Comparison of ENCODE assay signal across 11 mouse cellular contexts in the genomic region with DNA sequence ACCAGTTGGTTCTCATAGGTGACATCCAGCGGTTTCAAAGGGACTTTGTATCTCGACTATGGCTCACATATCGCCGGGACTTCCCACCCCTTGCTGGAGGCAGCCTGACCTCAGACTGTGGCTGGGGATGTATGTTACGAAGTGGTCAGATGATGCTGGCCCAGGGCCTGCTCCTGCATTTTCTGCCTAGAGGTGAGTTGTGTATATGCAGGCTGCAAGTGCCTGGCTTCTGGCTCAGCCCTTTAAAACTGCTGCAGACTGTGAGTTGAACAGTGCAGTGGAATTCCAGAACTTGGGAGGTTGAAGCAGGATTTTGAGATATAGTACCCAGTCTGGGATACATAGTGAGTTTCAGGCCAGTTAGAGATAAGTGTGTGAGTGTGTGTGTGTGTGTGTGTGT. TPM values are rescaled to one million over a fixed set of nuclear protein-coding genes. Genes with fewer than 3 reads are reported as not detected.
DNase-seq lines count a peak whose midpoint lies in the region; ATAC-seq and TF ChIP-seq lines count a peak whose summit lies in the region.
"Had no signal": no experiment of that assay in that cellular context is flagged by ENCODE, and none has a peak within 500 bp of the region (broad histone marks: within the 10 kb centered on the region; RNA-seq: fewer than 3 reads in every experiment).

No protein-coding gene starts in this region.

- ATAC-seq in heart, embryonic 14.5 days (ENCODE audit: insufficient number of reproducible peaks, insufficient read depth, low FRiP score, low read depth): no peak
- ATAC-seq in midbrain, embryonic 13.5 days: no peak
- ATAC-seq in midbrain, embryonic 15.5 days (replicated peaks): no peak
- no peak for ATAC-seq in limb, embryonic 13.5 days (ENCODE audit: low FRiP score, low read depth)
- no peak for ATAC-seq in erythroid progenitor cell, adult 5-6 weeks (replicated peaks; ENCODE audit: low FRiP score, poor library complexity, severe bottlenecking)

- no peak overlapping the region; a peak in 1 of 4 replicates for H3K27ac ChIP-seq in heart, embryonic 14.5 days (replicated peaks in 1 of 2; ENCODE audit: control insufficient read depth in 1 of 2, insufficient read depth in 1 of 2, low read depth in 2 of 2, low read length in 2 of 2)
- H3K27ac ChIP-seq in midbrain, embryonic 13.5 days: no peak overlapping the region
- H3K27ac ChIP-seq in midbrain, embryonic 15.5 days: no peak overlapping the region
- H3K27ac ChIP-seq in limb, embryonic 13.5 days: no peak overlapping the region
- no peak overlapping the region for H3K27ac ChIP-seq in layer of hippocampus, adult 2 months

- peak overlapping the region in 1 of 2 experiments; percentile 86; a peak in 1 of 4 replicates for H3K4me3 ChIP-seq in heart, embryonic 14.5 days (ENCODE audit: control insufficient read depth in 1 of 2, insufficient read depth in 1 of 2, low read depth in 1 of 2, low read length in 2 of 2)
- H3K4me3 ChIP-seq in midbrain, embryonic 13.5 days (replicated peaks): 0 out of 2 replicates have a peak overlapping the region, but pooled peaks have one; percentile 0
- H3K4me3 ChIP-seq in midbrain, embryonic 15.5 days: no peak overlapping the region
- H3K4me3 ChIP-seq in limb, embryonic 13.5 days: 0 out of 2 replicates have a peak overlapping the region, but pooled peaks have one; percentile 87
- no peak overlapping the region; the same call in 1 of the 2 replicates for H3K4me3 ChIP-seq in layer of hippocampus, adult 2 months

- H3K9ac ChIP-seq in heart, embryonic 14.5 days (ENCODE audit: low read length): peak overlapping the region; percentile 91; the same call in 1 of the 2 replicates
- H3K9ac ChIP-seq in midbrain, embryonic 13.5 days (replicated peaks): no peak overlapping the region; the same call in 1 of the 2 replicates
- no peak overlapping the region for H3K9ac ChIP-seq in midbrain, embryonic 15.5 days
- H3K9ac ChIP-seq in limb, embryonic 13.5 days: peak overlapping the region; percentile 15; the same call in 1 of the 2 replicates

- H3K4me2 ChIP-seq in heart, embryonic 14.5 days (ENCODE audit: low read length): peak overlapping the region; percentile 70
- H3K4me2 ChIP-seq in midbrain, embryonic 13.5 days (replicated peaks): peak overlapping the region; percentile 93
- no peak overlapping the region; the same call in 1 of the 2 replicates for H3K4me2 ChIP-seq in midbrain, embryonic 15.5 days
- no peak overlapping the region; the same call in 1 of the 2 replicates for H3K4me2 ChIP-seq in limb, embryonic 13.5 days (replicated peaks)

- H3K9me3 ChIP-seq in heart, embryonic 14.5 days (ENCODE audit: control insufficient read depth, low read length): no peaks in the 10 kb centered on the region
- no peaks in the 10 kb centered on the region for H3K9me3 ChIP-seq in midbrain, embryonic 13.5 days
- no peaks in the 10 kb centered on the region for H3K9me3 ChIP-seq in midbrain, embryonic 15.5 days
- H3K9me3 ChIP-seq in limb, embryonic 13.5 days: no peaks in the 10 kb centered on the region

- H3K4me1 ChIP-seq in heart, embryonic 14.5 days (ENCODE audit: control insufficient read depth in 2 of 2, insufficient read depth in 2 of 2, low read length in 2 of 2): peaks cover 7 to 24% of the 10 kb centered on the region in 2 experiments
- peaks cover 25% of the 10 kb centered on the region for H3K4me1 ChIP-seq in midbrain, embryonic 13.5 days (replicated peaks)
- H3K4me1 ChIP-seq in midbrain, embryonic 15.5 days: peaks cover 21% of the 10 kb centered on the region
- peaks cover 23% of the 10 kb centered on the region for H3K4me1 ChIP-seq in limb, embryonic 13.5 days

- TF ChIP-seq CTCF in layer of hippocampus, adult 2 months (conservative IDR thresholded peaks at IDR 0.05): no peak; the same call in 1 of the 2 replicates

- peaks cover 55% of the 10 kb centered on the region for H3K36me3 ChIP-seq in heart, embryonic 14.5 days (ENCODE audit: control insufficient read depth, insufficient read depth, low read length)
- H3K36me3 ChIP-seq in midbrain, embryonic 13.5 days: peaks cover 49% of the 10 kb centered on the region
- peaks cover 20% of the 10 kb centered on the region for H3K36me3 ChIP-seq in midbrain, embryonic 15.5 days (replicated peaks)
- peaks cover 47% of the 10 kb centered on the region for H3K36me3 ChIP-seq in limb, embryonic 13.5 days

- 57% methylated on average over 5 of the region's 5 CpGs for WGBS in heart, embryonic 14.5 days
- 89% methylated on average over 5 of the region's 5 CpGs for WGBS in midbrain, embryonic 13.5 days
- 89% methylated on average over 5 of the region's 5 CpGs for WGBS in midbrain, embryonic 15.5 days
- 89% methylated on average over 5 of the region's 5 CpGs for WGBS in limb, embryonic 13.5 days

- no peak for DNase-seq in heart, postnatal 4 days
- DNase-seq in thymus, adult 18-20 months: no peak
- DNase-seq in layer of hippocampus, adult 2 months (ENCODE audit: low spot score in 2 of 2): no peak
- DNase-seq: cerebellum, adult 11 months; gastrocnemius, postnatal 36 days; thymus, postnatal 14 days had no signal

- no peaks in the 10 kb centered on the region for H3K27me3 ChIP-seq in heart, embryonic 14.5 days (ENCODE audit: control insufficient read depth, insufficient read depth, low read length)
- H3K27me3 ChIP-seq in midbrain, embryonic 13.5 days: no peaks in the 10 kb centered on the region
- no peaks in the 10 kb centered on the region for H3K27me3 ChIP-seq in midbrain, embryonic 15.5 days (replicated peaks)
- H3K27me3 ChIP-seq in limb, embryonic 13.5 days: no peaks in the 10 kb centered on the region

RNA-seq across cellular contexts. Expression of a gene that starts 1.8 kb away (rescaled TPM):
- 47.2 and 51.4 TPM in 2 replicates for polyA plus RNA-seq in heart, embryonic 14.5 days (2014; fragmentation: Nextera tagmentation; extraction: Ambion mirVana)
- 10 to 100 TPM; 53.1 to 59.1 TPM for total RNA-seq in heart, postnatal 4 days (2021)
- 55.3 and 57.8 TPM in 2 replicates for polyA plus RNA-seq in midbrain, embryonic 13.5 days (2015; fragmentation: Nextera tagmentation; extraction: Ambion mirVana)
- polyA plus RNA-seq in midbrain, embryonic 15.5 days (2015; fragmentation: Nextera tagmentation; extraction: Ambion mirVana): 54.7 and 55.7 TPM in 2 replicates
- 31.4 and 32.8 TPM in 2 replicates for polyA plus RNA-seq in limb, embryonic 13.5 days (2015; fragmentation: Nextera tagmentation; extraction: Ambion mirVana)
- total RNA-seq in layer of hippocampus, adult 2 months (2021): 10 to 100 TPM; 39.8 to 40.2 TPM
- total RNA-seq in erythroid progenitor cell, adult 5-6 weeks (2015; ENCODE audit: low replicate concordance): 49.4 and 49.5 TPM in 2 replicates
- total RNA-seq in erythroid progenitor cell, adult 5-6 weeks (2017; ENCODE audit: low replicate concordance): 73.9 and 162 TPM in 2 replicates

RNA-seq across cellular contexts. Expression of a gene that starts 18.6 kb away (rescaled TPM):
- 0.18 and 0.26 TPM in 2 replicates for polyA plus RNA-seq in heart, embryonic 14.5 days (2014; fragmentation: Nextera tagmentation; extraction: Ambion mirVana)
- under 1 TPM; 0.17 to 0.29 TPM for total RNA-seq in heart, postnatal 4 days (2021)
- polyA plus RNA-seq in midbrain, embryonic 13.5 days (2015; fragmentation: Nextera tagmentation; extraction: Ambion mirVana): 1.1 and 1.6 TPM in 2 replicates
- polyA plus RNA-seq in midbrain, embryonic 15.5 days (2015; fragmentation: Nextera tagmentation; extraction: Ambion mirVana): 2.8 and 4.2 TPM in 2 replicates
- polyA plus RNA-seq in limb, embryonic 13.5 days (2015; fragmentation: Nextera tagmentation; extraction: Ambion mirVana): 0.77 and 0.83 TPM in 2 replicates
- total RNA-seq in layer of hippocampus, adult 2 months (2021): 10 to 100 TPM; 10.6 to 10.9 TPM
- total RNA-seq in erythroid progenitor cell, adult 5-6 weeks (2015; ENCODE audit: low replicate concordance): 2.5 TPM in 1 of 2 replicates, not detected in the other
- total RNA-seq in erythroid progenitor cell, adult 5-6 weeks (2017; ENCODE audit: low replicate concordance): 0.13 and 0.53 TPM in 2 replicates

RNA-seq across cellular contexts. Expression of a gene that starts 20.9 kb away (rescaled TPM):
- polyA plus RNA-seq in heart, embryonic 14.5 days (2014; fragmentation: Nextera tagmentation; extraction: Ambion mirVana): 7.6 and 12.6 TPM in 2 replicates
- total RNA-seq in heart, postnatal 4 days (2021): 10 to 100 TPM; 18.5 to 21.0 TPM
- 20.3 and 21.6 TPM in 2 replicates for polyA plus RNA-seq in midbrain, embryonic 13.5 days (2015; fragmentation: Nextera tagmentation; extraction: Ambion mirVana)
- polyA plus RNA-seq in midbrain, embryonic 15.5 days (2015; fragmentation: Nextera tagmentation; extraction: Ambion mirVana): 17.1 and 20.8 TPM in 2 replicates
- polyA plus RNA-seq in limb, embryonic 13.5 days (2015; fragmentation: Nextera tagmentation; extraction: Ambion mirVana): 16.2 and 18.3 TPM in 2 replicates
- 10 to 100 TPM; 45.1 to 46.6 TPM for total RNA-seq in layer of hippocampus, adult 2 months (2021)
- total RNA-seq in erythroid progenitor cell, adult 5-6 weeks (2015; ENCODE audit: low replicate concordance): 19.7 and 49.4 TPM in 2 replicates
- total RNA-seq in erythroid progenitor cell, adult 5-6 weeks (2017; ENCODE audit: low replicate concordance): 18.2 and 48.8 TPM in 2 replicates

RNA-seq across cellular contexts. Expression of a gene that starts 24.3 kb away (rescaled TPM):
- polyA plus RNA-seq in heart, embryonic 14.5 days (2014; fragmentation: Nextera tagmentation; extraction: Ambion mirVana): 94.7 and 96.9 TPM in 2 replicates
- 10 to 100 TPM; 49.5 to 54.6 TPM for total RNA-seq in heart, postnatal 4 days (2021)
- 79.6 and 81.3 TPM in 2 replicates for polyA plus RNA-seq in midbrain, embryonic 13.5 days (2015; fragmentation: Nextera tagmentation; extraction: Ambion mirVana)
- 87.3 and 92.1 TPM in 2 replicates for polyA plus RNA-seq in midbrain, embryonic 15.5 days (2015; fragmentation: Nextera tagmentation; extraction: Ambion mirVana)
- polyA plus RNA-seq in limb, embryonic 13.5 days (2015; fragmentation: Nextera tagmentation; extraction: Ambion mirVana): 51.2 and 51.6 TPM in 2 replicates
- total RNA-seq in layer of hippocampus, adult 2 months (2021): 10 to 100 TPM; 53.7 to 54.4 TPM
- total RNA-seq in erythroid progenitor cell, adult 5-6 weeks (2015; ENCODE audit: low replicate concordance): 305 and 325 TPM in 2 replicates
- 151 and 194 TPM in 2 replicates for total RNA-seq in erythroid progenitor cell, adult 5-6 weeks (2017; ENCODE audit: low replicate concordance)

RNA-seq across cellular contexts. Expression of a gene that starts 27.7 kb away (rescaled TPM):
- polyA plus RNA-seq in heart, embryonic 14.5 days (2014; fragmentation: Nextera tagmentation; extraction: Ambion mirVana): 31.5 and 32.3 TPM in 2 replicates
- 10 to 100 TPM; 33.7 to 37.7 TPM for total RNA-seq in heart, postnatal 4 days (2021)
- 58.6 and 61.9 TPM in 2 replicates for polyA plus RNA-seq in midbrain, embryonic 13.5 days (2015; fragmentation: Nextera tagmentation; extraction: Ambion mirVana)
- 75.4 and 78.7 TPM in 2 replicates for polyA plus RNA-seq in midbrain, embryonic 15.5 days (2015; fragmentation: Nextera tagmentation; extraction: Ambion mirVana)
- polyA plus RNA-seq in limb, embryonic 13.5 days (2015; fragmentation: Nextera tagmentation; extraction: Ambion mirVana): 79.7 and 82.5 TPM in 2 replicates
- 10 to 100 TPM; 56.7 to 60.6 TPM for total RNA-seq in layer of hippocampus, adult 2 months (2021)
- total RNA-seq in erythroid progenitor cell, adult 5-6 weeks (2015; ENCODE audit: low replicate concordance): 13.8 and 25.2 TPM in 2 replicates
- 37.0 and 44.7 TPM in 2 replicates for total RNA-seq in erythroid progenitor cell, adult 5-6 weeks (2017; ENCODE audit: low replicate concordance)

Comparison
In these comparisons a context has a peak if more than half of its experiments do, and no peak if none do; other contexts are left out.
1. H3K4me2 ChIP-seq: peak in heart, embryonic 14.5 days (single experiment) and midbrain, embryonic 13.5 days (single experiment); none in midbrain, embryonic 15.5 days (single experiment) and limb, embryonic 13.5 days (single experiment).
2. H3K4me3 ChIP-seq: peak in midbrain, embryonic 13.5 days (single experiment) and limb, embryonic 13.5 days (single experiment); none in midbrain, embryonic 15.5 days (single experiment) and layer of hippocampus, adult 2 months (single experiment).
3. H3K9ac ChIP-seq: peak in heart, embryonic 14.5 days (single experiment) and limb, embryonic 13.5 days (single experiment); none in midbrain, embryonic 13.5 days (single experiment) and midbrain, embryonic 15.5 days (single experiment).